Mouse (Mus musculus) heart, embryonic 11.5 days (tissue): Measurements from ENCODE around the gene Pced1a. TPM values are rescaled to one million over a fixed set of nuclear protein-coding genes. Genes with fewer than 3 reads are reported as not detected.

Experiments
- ATAC-seq: fragments of 200-750 bp; cut with Nextera tagmentation; replicated peaks from 2 replicates; pipeline ENCODE4 v1.8.0; 2017; ENCODE audit warnings: moderate library complexity; ENCODE audit not compliant: insufficient number of reproducible peaks, low FRiP score, low TSS enrichment
- H3K27ac ChIP-seq: fragments of 300-500 bp; sonication (generic); 2 replicates; pipeline ENCODE4 v1.5.1; 2014; ENCODE audit warnings: mild to moderate bottlenecking, low read depth, low read length
- H3K27me3 ChIP-seq: fragments of 300-500 bp; sonication (generic); 2 replicates; pipeline ENCODE4 v1.6.1; 2014; ENCODE audit warnings: mild to moderate bottlenecking, low read length, mixed read lengths; ENCODE audit not compliant: control insufficient read depth, insufficient read depth
- H3K36me3 ChIP-seq: fragments of 300-500 bp; sonication (generic); 2 replicates; pipeline ENCODE4 v1.6.1; 2014; ENCODE audit warnings: mild to moderate bottlenecking, low read length, moderate library complexity, mixed read lengths; ENCODE audit not compliant: control insufficient read depth, insufficient read depth
- H3K4me1 ChIP-seq: fragments of 300-500 bp; sonication (generic); 2 replicates; pipeline ENCODE4 v1.6.1; 2014; ENCODE audit warnings: low read length; ENCODE audit not compliant: control insufficient read depth, insufficient read depth
- H3K4me2 ChIP-seq: fragments of 300-500 bp; sonication (generic); 2 replicates; pipeline ENCODE4 v1.6.1; 2014; ENCODE audit warnings: mild to moderate bottlenecking, moderate library complexity
- H3K4me3 ChIP-seq: fragments of 300-500 bp; sonication (generic); 2 replicates; pipeline ENCODE4 v1.5.1; 2014; ENCODE audit warnings: low read depth, low read length
- H3K9ac ChIP-seq: fragments of 300-500 bp; sonication (generic); 2 replicates; pipeline ENCODE4 v1.6.1; 2014; ENCODE audit warnings: mild to moderate bottlenecking, low read depth, low read length, moderate library complexity
- H3K9me3 ChIP-seq: fragments of 300-500 bp; sonication (generic); replicated peaks from 2 replicates; pipeline ENCODE4 v1.6.1; 2016; ENCODE audit warnings: low read length; ENCODE audit not compliant: control insufficient read depth
- WGBS: fragments of 180-500 bp; shearing (Covaris S2); extraction: QIAGEN DNeasy Blood & Tissue Kit; methylation state at CpG from one replicate; pipeline ENCODE4 v1.1.7; 2014; ENCODE audit not compliant: insufficient replicate concordance; 5-methylcytosine and 5-hydroxymethylcytosine counted together
- polyA plus RNA-seq: library from polyadenylated mRNA; unstranded; fragments of >200 nt; fragmentation: Nextera tagmentation; extraction: Ambion mirVana; gene quantifications from 2 replicates; pipeline ENCODE4 v1.2.1, GENCODE M21; 2014

Gene Pced1a
- polyA plus RNA-seq, 1 experiment from 2014 or later: 7.9 TPM

- H3K9me3 ChIP-seq: no peaks in the 10 kb centered on the region
- H3K4me1 ChIP-seq: peaks cover 22% of the 10 kb centered on the region
- no peaks in the 10 kb centered on the region for H3K27me3 ChIP-seq
- no peak for ATAC-seq
- no peak overlapping the region for H3K4me2 ChIP-seq
- 69% methylated on average over 6 of the region's 6 CpGs for WGBS
- no peak overlapping the region for H3K27ac ChIP-seq
- no peak overlapping the region for H3K9ac ChIP-seq
- no peaks in the 10 kb centered on the region for H3K36me3 ChIP-seq
- no peak overlapping the region for H3K4me3 ChIP-seq
Measured at GRCm38 (mm10) chr2:130454748-130455370, 30.4 kb upstream of the Pced1a start.

- H3K4me1 ChIP-seq: peaks cover 26% of the 10 kb centered on the region
Measured at GRCm38 (mm10) chr2:130453421-130453820, 28.9 kb upstream of the Pced1a start.

GRCm38 (mm10) chr2:130452266-130452665 lies 27.8 kb upstream of the Pced1a start:
- no peaks in the 10 kb centered on the region for H3K9me3 ChIP-seq
- H3K9ac ChIP-seq: no peak overlapping the region
- no peaks in the 10 kb centered on the region for H3K27me3 ChIP-seq
- no peak overlapping the region for H3K27ac ChIP-seq
- H3K4me2 ChIP-seq: no peak overlapping the region
- ATAC-seq: no peak
- peaks cover 26% of the 10 kb centered on the region for H3K4me1 ChIP-seq
- 31% methylated on average over 2 of the region's 2 CpGs for WGBS
- no peak overlapping the region for H3K4me3 ChIP-seq
- no peaks in the 10 kb centered on the region for H3K36me3 ChIP-seq

More at GRCm38 (mm10) chr2:130453421-130453820, 28.9 kb upstream of the Pced1a start:
- H3K27ac ChIP-seq: no peak overlapping the region
- H3K36me3 ChIP-seq: no peaks in the 10 kb centered on the region
- H3K4me3 ChIP-seq: no peak overlapping the region
- ATAC-seq: no peak
- no peaks in the 10 kb centered on the region for H3K27me3 ChIP-seq
- H3K4me2 ChIP-seq: no peak overlapping the region
- no peaks in the 10 kb centered on the region for H3K9me3 ChIP-seq
- WGBS: 71% methylated on average over 6 of the region's 6 CpGs
- no peak overlapping the region for H3K9ac ChIP-seq

- WGBS: 55% methylated on average over 3 of the region's 3 CpGs
- no peaks in the 10 kb centered on the region for H3K9me3 ChIP-seq
- H3K9ac ChIP-seq: no peak overlapping the region
- H3K27ac ChIP-seq: no peak overlapping the region
- H3K4me2 ChIP-seq: peak overlapping the region; percentile 90
- peak overlapping the region; percentile 89; the same call in 1 of the 2 replicates for H3K4me3 ChIP-seq
- no peaks in the 10 kb centered on the region for H3K36me3 ChIP-seq
- ATAC-seq: no peak
- H3K4me1 ChIP-seq: peaks cover 26% of the 10 kb centered on the region
- H3K27me3 ChIP-seq: no peaks in the 10 kb centered on the region
Measured at GRCm38 (mm10) chr2:130451727-130452090, 27.2 kb upstream of the Pced1a start.

- peak overlapping the region; percentile 89 for H3K9ac ChIP-seq
- no peaks in the 10 kb centered on the region for H3K9me3 ChIP-seq
- H3K4me3 ChIP-seq: peak overlapping the region; percentile 89
- ATAC-seq: no peak
- H3K27me3 ChIP-seq: no peaks in the 10 kb centered on the region
- H3K4me2 ChIP-seq: peak overlapping the region; percentile 90
- H3K4me1 ChIP-seq: peaks cover 26% of the 10 kb centered on the region
- H3K36me3 ChIP-seq: no peaks in the 10 kb centered on the region
- no peak overlapping the region for H3K27ac ChIP-seq
- WGBS: 62% methylated on average over 14 of the region's 14 CpGs
Measured at GRCm38 (mm10) chr2:130451086-130451726, 26.7 kb upstream of the Pced1a start.

GRCm38 (mm10) chr2:130450434-130450796 lies 25.9 kb upstream of the Pced1a start:
- peak overlapping the region; percentile 89 for H3K9ac ChIP-seq
- H3K4me3 ChIP-seq: peak overlapping the region; percentile 89
- no peaks in the 10 kb centered on the region for H3K36me3 ChIP-seq
- peak overlapping the region; percentile 84 for H3K27ac ChIP-seq
- ATAC-seq: peak; percentile 87
- H3K4me2 ChIP-seq: peak overlapping the region; percentile 90
- H3K4me1 ChIP-seq: peaks cover 26% of the 10 kb centered on the region
- WGBS: 1% methylated on average over 39 of the region's 47 CpGs
- no peaks in the 10 kb centered on the region for H3K9me3 ChIP-seq
- H3K27me3 ChIP-seq: no peaks in the 10 kb centered on the region

- Histone ChIP-seq H3K27me3 (no peaks in the 10 kb centered on the region), H3K27ac (peak within 1 kb of the TSS; percentile 84), H3K4me2 (peak within 1 kb of the TSS; percentile 90), H3K9me3 (no peaks in the 10 kb centered on the region), H3K36me3 (no peaks in the 10 kb centered on the region), H3K4me1 (peaks cover 26% of the 10 kb centered on the region), H3K4me3 (peak within 1 kb of the TSS; percentile 89), H3K9ac (peak within 1 kb of the TSS; percentile 89)
- under 1% methylated on average over 46 of the region's 50 CpGs for WGBS
- ATAC-seq: peak; percentile 96
Measured at GRCm38 (mm10) chr2:130449794-130450433, 25.4 kb upstream of the Pced1a start, which contains the start of gene Ptpra. TSS of gene Ptpra (plus strand) at chr2:130450278.

- Histone ChIP-seq H3K4me1 (peaks cover 23% of the 10 kb centered on the region), H3K27me3 (no peaks in the 10 kb centered on the region), H3K9ac (0 out of 2 replicates have a peak overlapping the region, but pooled peaks have one; percentile 89), H3K4me2 (peak overlapping the region; percentile 90), H3K9me3 (no peaks in the 10 kb centered on the region), H3K27ac (no peak overlapping the region), H3K4me3 (peak overlapping the region; percentile 89), H3K36me3 (no peaks in the 10 kb centered on the region)
- ATAC-seq: no peak
- 12% methylated on average over 17 of the region's 17 CpGs for WGBS
Measured at GRCm38 (mm10) chr2:130449021-130449793, 24.7 kb upstream of the Pced1a start.
